Mouse (Mus musculus): ENCODE data around the gene Pygo1. TPM values are rescaled to one million over a fixed set of nuclear protein-coding genes. Genes with fewer than 3 reads are reported as not detected.

Gene Pygo1
- polyA plus RNA-seq, 1 experiment from 2014 or later: 18.1 TPM

- Histone ChIP-seq H3K27ac (no peak overlapping the region), H3K4me2 (replicated peaks) (no peak overlapping the region), H3K9me3 (ENCODE audit: control insufficient read depth, low read length) (no peaks in the 10 kb centered on the region), H3K36me3 (replicated peaks; ENCODE audit: control insufficient read depth, insufficient read depth) (no peaks in the 10 kb centered on the region), H3K4me3 (replicated peaks; ENCODE audit: low read length) (no peak overlapping the region), H3K4me1 (replicated peaks; ENCODE audit: control insufficient read depth, insufficient read depth, low read length) (peaks cover 7% of the 10 kb centered on the region; the same call in 1 of the 2 replicates), H3K9ac (no peak overlapping the region), H3K27me3 (ENCODE audit: control insufficient read depth, insufficient read depth, low read length) (no peaks in the 10 kb centered on the region)
- ATAC-seq (ENCODE audit: low FRiP score) (no peak), DNase-seq (ENCODE audit: low spot score) (peak; percentile 56)
- WGBS: 14% methylated on average over 1 of the region's 1 CpGs
Measured at GRCm38 (mm10) chr9:72955546-72955945, 30.1 kb downstream of the Pygo1 start.

- WGBS: 2% methylated on average over 43 of the region's 43 CpGs
- Histone ChIP-seq H3K9me3 (ENCODE audit: control insufficient read depth, low read length) (no peaks in the 10 kb centered on the region), H3K4me2 (replicated peaks) (peak within 1 kb of the TSS; percentile 56), H3K4me1 (replicated peaks; ENCODE audit: control insufficient read depth, insufficient read depth, low read length) (peaks cover 7% of the 10 kb centered on the region; the same call in 1 of the 2 replicates), H3K27me3 (ENCODE audit: control insufficient read depth, insufficient read depth, low read length) (no peaks in the 10 kb centered on the region), H3K27ac (peak within 1 kb of the TSS; percentile 54), H3K4me3 (replicated peaks; ENCODE audit: low read length) (peak within 1 kb of the TSS; percentile 60), H3K36me3 (replicated peaks; ENCODE audit: control insufficient read depth, insufficient read depth) (no peaks in the 10 kb centered on the region), H3K9ac (peak within 1 kb of the TSS; percentile 68)
- DNase-seq (ENCODE audit: low spot score): peak; percentile 89
- peak; percentile 96 for ATAC-seq (ENCODE audit: low FRiP score)
Measured at GRCm38 (mm10) chr9:72958521-72959450, 33.3 kb downstream of the Pygo1 start, which contains the start of the genes Dyx1c1 and Gm44503. Gene Dyx1c1, plus strand, starts transcription at chr9:72958785. Gene Gm44503, plus strand, starts transcription at chr9:72958852.

- no peaks in the 10 kb centered on the region for H3K9me3 ChIP-seq (ENCODE audit: control insufficient read depth, low read length)
- no peak overlapping the region for H3K4me3 ChIP-seq (replicated peaks; ENCODE audit: low read length)
- ATAC-seq (ENCODE audit: low FRiP score) (no peak), DNase-seq (ENCODE audit: low spot score) (no peak)
- H3K36me3 ChIP-seq (replicated peaks; ENCODE audit: control insufficient read depth, insufficient read depth): no peaks in the 10 kb centered on the region
- no peak overlapping the region for H3K9ac ChIP-seq
- H3K4me1 ChIP-seq (replicated peaks; ENCODE audit: control insufficient read depth, insufficient read depth, low read length): peaks cover 7% of the 10 kb centered on the region; the same call in 1 of the 2 replicates
- H3K27ac ChIP-seq: no peak overlapping the region
- H3K27me3 ChIP-seq (ENCODE audit: control insufficient read depth, insufficient read depth, low read length): no peaks in the 10 kb centered on the region
- WGBS: 81% methylated on average over 8 of the region's 8 CpGs
- H3K4me2 ChIP-seq (replicated peaks): no peak overlapping the region
Measured at GRCm38 (mm10) chr9:72961346-72961745, 35.9 kb downstream of the Pygo1 start.

GRCm38 (mm10) chr9:72961959-72962358, 36.5 kb downstream of the Pygo1 start:
- Histone ChIP-seq H3K4me2 (replicated peaks) (no peak overlapping the region), H3K4me1 (replicated peaks; ENCODE audit: control insufficient read depth, insufficient read depth, low read length) (peaks cover 7% of the 10 kb centered on the region; the same call in 1 of the 2 replicates), H3K9me3 (ENCODE audit: control insufficient read depth, low read length) (no peaks in the 10 kb centered on the region), H3K27me3 (ENCODE audit: control insufficient read depth, insufficient read depth, low read length) (no peaks in the 10 kb centered on the region), H3K9ac (no peak overlapping the region), H3K36me3 (replicated peaks; ENCODE audit: control insufficient read depth, insufficient read depth) (no peaks in the 10 kb centered on the region), H3K4me3 (replicated peaks; ENCODE audit: low read length) (no peak overlapping the region), H3K27ac (no peak overlapping the region)
- ATAC-seq (ENCODE audit: low FRiP score): no peak
- DNase-seq (ENCODE audit: low spot score): no peak
- 78% methylated on average over 15 of the region's 15 CpGs for WGBS

- DNase-seq (ENCODE audit: low spot score) (peak; percentile 73), ATAC-seq (ENCODE audit: low FRiP score) (peak; percentile 48; the same call in 1 of the 2 replicates)
- no peaks in the 10 kb centered on the region; the same call in 1 of the 2 replicates for H3K4me1 ChIP-seq (replicated peaks; ENCODE audit: control insufficient read depth, insufficient read depth, low read length)
- no peaks in the 10 kb centered on the region for H3K9me3 ChIP-seq (ENCODE audit: control insufficient read depth, low read length)
- no peak overlapping the region for H3K4me3 ChIP-seq (replicated peaks; ENCODE audit: low read length)
- 35% methylated on average over 11 of the region's 11 CpGs for WGBS
- no peaks in the 10 kb centered on the region for H3K36me3 ChIP-seq (replicated peaks; ENCODE audit: control insufficient read depth, insufficient read depth)
- H3K4me2 ChIP-seq (replicated peaks): no peak overlapping the region
- H3K27me3 ChIP-seq (ENCODE audit: control insufficient read depth, insufficient read depth, low read length): no peaks in the 10 kb centered on the region
- H3K9ac ChIP-seq: no peak overlapping the region; the same call in 1 of the 2 replicates
- no peak overlapping the region for H3K27ac ChIP-seq
Measured at GRCm38 (mm10) chr9:72968349-72969061, 43.1 kb downstream of the Pygo1 start.

- DNase-seq (ENCODE audit: low spot score): no peak
- ATAC-seq (ENCODE audit: low FRiP score): no peak
- H3K27me3 ChIP-seq (ENCODE audit: control insufficient read depth, insufficient read depth, low read length): no peaks in the 10 kb centered on the region
- H3K36me3 ChIP-seq (replicated peaks; ENCODE audit: control insufficient read depth, insufficient read depth): no peaks in the 10 kb centered on the region
- no peaks in the 10 kb centered on the region for H3K9me3 ChIP-seq (ENCODE audit: control insufficient read depth, low read length)
- no peak overlapping the region for H3K4me3 ChIP-seq (replicated peaks; ENCODE audit: low read length)
- no peak overlapping the region for H3K4me2 ChIP-seq (replicated peaks)
- no peak overlapping the region for H3K27ac ChIP-seq
- H3K4me1 ChIP-seq (replicated peaks; ENCODE audit: control insufficient read depth, insufficient read depth, low read length): no peaks in the 10 kb centered on the region; the same call in 1 of the 2 replicates
- no peak overlapping the region for H3K9ac ChIP-seq
- 69% methylated on average over 7 of the region's 7 CpGs for WGBS
Measured at GRCm38 (mm10) chr9:72969874-72970273, 44.4 kb downstream of the Pygo1 start.

- H3K36me3 ChIP-seq (replicated peaks; ENCODE audit: control insufficient read depth, insufficient read depth): no peaks in the 10 kb centered on the region
- no peak overlapping the region for H3K27ac ChIP-seq
- no peak overlapping the region for H3K9ac ChIP-seq
- no peaks in the 10 kb centered on the region; the same call in 1 of the 2 replicates for H3K4me1 ChIP-seq (replicated peaks; ENCODE audit: control insufficient read depth, insufficient read depth, low read length)
- 91% methylated on average over 5 of the region's 5 CpGs for WGBS
- no peaks in the 10 kb centered on the region for H3K27me3 ChIP-seq (ENCODE audit: control insufficient read depth, insufficient read depth, low read length)
- no peak overlapping the region for H3K4me3 ChIP-seq (replicated peaks; ENCODE audit: low read length)
- H3K9me3 ChIP-seq (ENCODE audit: control insufficient read depth, low read length): no peaks in the 10 kb centered on the region
- ATAC-seq (ENCODE audit: low FRiP score) (no peak), DNase-seq (ENCODE audit: low spot score) (no peak)
- H3K4me2 ChIP-seq (replicated peaks): no peak overlapping the region
Measured at GRCm38 (mm10) chr9:72972435-72972834, 47.0 kb downstream of the Pygo1 start.

- Histone ChIP-seq H3K4me2 (replicated peaks) (no peak overlapping the region), H3K9ac (no peak overlapping the region), H3K9me3 (ENCODE audit: control insufficient read depth, low read length) (no peaks in the 10 kb centered on the region), H3K27ac (no peak overlapping the region), H3K4me3 (replicated peaks; ENCODE audit: low read length) (no peak overlapping the region), H3K36me3 (replicated peaks; ENCODE audit: control insufficient read depth, insufficient read depth) (no peaks in the 10 kb centered on the region), H3K27me3 (ENCODE audit: control insufficient read depth, insufficient read depth, low read length) (no peaks in the 10 kb centered on the region), H3K4me1 (replicated peaks; ENCODE audit: control insufficient read depth, insufficient read depth, low read length) (no peaks in the 10 kb centered on the region; the same call in 1 of the 2 replicates)
- ATAC-seq (ENCODE audit: low FRiP score) (no peak), DNase-seq (ENCODE audit: low spot score) (no peak)
Measured at GRCm38 (mm10) chr9:72972984-72973383, 47.5 kb downstream of the Pygo1 start.

- no peak overlapping the region for H3K9ac ChIP-seq
- H3K27ac ChIP-seq: no peak overlapping the region
- 88% methylated on average over 5 of the region's 5 CpGs for WGBS
- ATAC-seq (ENCODE audit: low FRiP score): no peak
- no peak for DNase-seq (ENCODE audit: low spot score)
- no peak overlapping the region for H3K4me2 ChIP-seq (replicated peaks)
- H3K9me3 ChIP-seq (ENCODE audit: control insufficient read depth, low read length): no peaks in the 10 kb centered on the region
- no peaks in the 10 kb centered on the region for H3K4me1 ChIP-seq (replicated peaks; ENCODE audit: control insufficient read depth, insufficient read depth, low read length)
- H3K4me3 ChIP-seq (replicated peaks; ENCODE audit: low read length): no peak overlapping the region
- no peaks in the 10 kb centered on the region for H3K36me3 ChIP-seq (replicated peaks; ENCODE audit: control insufficient read depth, insufficient read depth)
- H3K27me3 ChIP-seq (ENCODE audit: control insufficient read depth, insufficient read depth, low read length): no peaks in the 10 kb centered on the region
Measured at GRCm38 (mm10) chr9:72974734-72975133, 49.3 kb downstream of the Pygo1 start.

Measured in hindbrain, embryonic 14.5 days (tissue).